9 mouse cellular contexts compared by ENCODE assay signal in the genomic region with DNA sequence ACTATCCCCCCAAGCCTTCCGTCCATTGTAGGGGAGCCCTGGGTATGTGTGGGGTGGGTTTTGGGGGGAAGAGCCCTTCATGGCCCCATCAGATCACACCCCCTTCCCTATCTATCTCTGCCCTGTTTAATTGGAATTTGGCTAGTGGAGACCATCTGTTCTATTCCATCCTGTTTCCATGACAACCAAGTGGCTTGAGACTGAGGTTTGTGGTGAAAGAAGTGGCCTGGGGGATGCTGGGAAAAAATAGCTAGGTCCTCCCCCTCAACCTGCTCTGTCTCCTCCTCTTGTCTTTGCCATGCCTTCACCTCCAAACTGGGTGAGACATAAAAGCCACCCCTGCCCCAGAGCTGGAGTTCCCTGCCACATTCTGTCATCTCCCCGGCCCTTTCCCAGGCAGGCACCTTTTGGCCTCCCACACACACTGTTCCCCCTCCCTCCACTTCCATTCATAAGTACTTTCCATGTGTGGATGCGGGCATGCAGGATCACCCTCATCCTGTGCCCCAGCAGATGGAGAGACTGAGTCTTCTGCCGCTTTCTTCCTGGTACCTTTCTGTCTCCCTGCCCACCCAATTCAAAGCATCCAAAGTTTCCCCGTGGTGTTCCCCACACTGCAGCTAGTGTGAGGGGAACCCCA. TPM values are rescaled to one million over a fixed set of nuclear protein-coding genes. Genes with fewer than 3 reads are reported as not detected.
DNase-seq lines count a peak whose midpoint lies in the region; ATAC-seq and TF ChIP-seq lines count a peak whose summit lies in the region.
"Had no signal": no experiment of that assay in that cellular context is flagged by ENCODE, and none has a peak within 500 bp of the region (broad histone marks: within the 10 kb centered on the region; RNA-seq: fewer than 3 reads in every experiment).

No protein-coding gene starts in this region.

- H3K4me3 ChIP-seq in left cerebral cortex, adult 2 months, result no peak overlapping the region
- H3K4me3 ChIP-seq in hindbrain, embryonic 14.5 days (replicated peaks; ENCODE audit: low read length), result no peak overlapping the region
- H3K4me3 ChIP-seq in neural tube, embryonic 14.5 days (ENCODE audit: low read depth, low read length), result no peak overlapping the region
- no peak overlapping the region for H3K4me3 ChIP-seq in kidney, adult 2 months (ENCODE audit: insufficient read depth, low read depth, low read length)
- H3K4me3 ChIP-seq: limb, embryonic 12.5 days had no signal

- no peaks in the 10 kb centered on the region for H3K9me3 ChIP-seq in hindbrain, embryonic 14.5 days (ENCODE audit: control insufficient read depth, low read length)
- no peaks in the 10 kb centered on the region for H3K9me3 ChIP-seq in neural tube, embryonic 14.5 days (ENCODE audit: control insufficient read depth, low read length)

- no peak for TF ChIP-seq POLR2A in kidney, adult 2 months (IDR thresholded peaks at IDR 0.05; ENCODE audit: low read depth, low read length)

- peak; percentile 45 to 82 for DNase-seq in left cerebral cortex, postnatal 25 days (ENCODE audit: low spot score in 2 of 2)
- no peak for DNase-seq in left cerebral cortex, adult 2 months (ENCODE audit: extremely low spot score in 1 of 2, low spot score in 2 of 2)
- DNase-seq in embryo, embryonic 10.5 days (ENCODE audit: low spot score), result peak; percentile 79
- DNase-seq in hindbrain, embryonic 14.5 days (ENCODE audit: low spot score), result peak; percentile 77
- DNase-seq in urinary bladder, postnatal 10 days (ENCODE audit: low spot score), result no peak
- DNase-seq in kidney, adult 2 months, result no peak
- DNase-seq in gastrocnemius, adult 8-10 months (ENCODE audit: low spot score in 2 of 2), result no peak

- peak; percentile 72 for ATAC-seq in hindbrain, embryonic 14.5 days (ENCODE audit: low FRiP score)
- ATAC-seq in neural tube, embryonic 14.5 days (ENCODE audit: low read depth), result peak; percentile 62

- no peak for TF ChIP-seq CTCF in left cerebral cortex, adult 2 months (IDR thresholded peaks at IDR 0.05)
- TF ChIP-seq CTCF in kidney, adult 2 months (conservative IDR thresholded peaks at IDR 0.05; ENCODE audit: insufficient read depth, insufficient read length, low read depth, low read length), result no peak

- WGBS in hindbrain, embryonic 14.5 days, result 31% methylated on average over 5 of the region's 5 CpGs
- 43% methylated on average over 5 of the region's 5 CpGs for WGBS in neural tube, embryonic 14.5 days
- 80% methylated on average over 5 of the region's 5 CpGs for WGBS in kidney, adult 2 months

- peak overlapping the region; percentile 34 for H3K4me2 ChIP-seq in hindbrain, embryonic 14.5 days (replicated peaks)
- 0 out of 2 replicates have a peak overlapping the region, but pooled peaks have one; percentile 14 for H3K4me2 ChIP-seq in neural tube, embryonic 14.5 days (ENCODE audit: low read depth, low read length)
- H3K4me2 ChIP-seq: limb, embryonic 12.5 days had no signal

- no peaks in the 10 kb centered on the region for H3K27me3 ChIP-seq in hindbrain, embryonic 14.5 days (ENCODE audit: control insufficient read depth, insufficient read depth, low read length)
- H3K27me3 ChIP-seq in neural tube, embryonic 14.5 days (ENCODE audit: control insufficient read depth, insufficient read depth, low read length), result no peaks in the 10 kb centered on the region
- no peaks in the 10 kb centered on the region for H3K27me3 ChIP-seq in kidney, adult 2 months (replicated peaks; ENCODE audit: control insufficient read depth, insufficient read depth, low read length)
- H3K27me3 ChIP-seq: limb, embryonic 12.5 days had no signal

- no peak overlapping the region for H3K27ac ChIP-seq in left cerebral cortex, adult 2 months
- H3K27ac ChIP-seq in hindbrain, embryonic 14.5 days, result peak overlapping the region; percentile 81
- H3K27ac ChIP-seq in neural tube, embryonic 14.5 days (ENCODE audit: low read depth, low read length), result peak overlapping the region; percentile 76
- H3K27ac ChIP-seq in kidney, adult 2 months (ENCODE audit: insufficient read depth, low read depth, low read length), result no peak overlapping the region
- H3K27ac ChIP-seq: limb, embryonic 12.5 days had no signal

- H3K36me3 ChIP-seq in hindbrain, embryonic 14.5 days (replicated peaks; ENCODE audit: control insufficient read depth, insufficient read depth), result no peaks in the 10 kb centered on the region
- no peaks in the 10 kb centered on the region for H3K36me3 ChIP-seq in neural tube, embryonic 14.5 days (ENCODE audit: control insufficient read depth, insufficient read depth, low read length)
- no peaks in the 10 kb centered on the region for H3K36me3 ChIP-seq in kidney, adult 2 months (ENCODE audit: control insufficient read depth, insufficient read depth, low read length)
- H3K36me3 ChIP-seq: limb, embryonic 12.5 days had no signal

- intact Hi-C loops in left cerebral cortex, postnatal 25 days (cut with DNase I), result no loop called here
- intact Hi-C loops in left cerebral cortex, adult 2 months (cut with DNase I), result no loop called here

- peaks cover 71% of the 10 kb centered on the region for H3K4me1 ChIP-seq in hindbrain, embryonic 14.5 days (replicated peaks; ENCODE audit: control insufficient read depth, insufficient read depth, low read length)
- H3K4me1 ChIP-seq in neural tube, embryonic 14.5 days (ENCODE audit: control insufficient read depth, insufficient read depth, low read length), result peaks cover 35% of the 10 kb centered on the region
- H3K4me1 ChIP-seq in kidney, adult 2 months (ENCODE audit: control insufficient read depth, insufficient read depth, low read length), result peaks cover 22% of the 10 kb centered on the region

- 0 out of 2 replicates have a peak overlapping the region, but pooled peaks have one; percentile 8 for H3K9ac ChIP-seq in hindbrain, embryonic 14.5 days
- no peak overlapping the region for H3K9ac ChIP-seq in neural tube, embryonic 14.5 days (replicated peaks; ENCODE audit: low read depth, low read length)
- H3K9ac ChIP-seq: limb, embryonic 12.5 days had no signal

RNA-seq across cellular contexts. Expression of a gene that starts 17.5 kb away (rescaled TPM):
- total RNA-seq in left cerebral cortex, postnatal 25 days (2021), result 100 to 1,000 TPM in 1 of 2 experiments, 10 to 100 TPM in 1; 91.2 to 115 TPM
- total RNA-seq in left cerebral cortex, adult 2 months (2021), result 100 to 1,000 TPM; 112 to 114 TPM
- 18.0 and 18.9 TPM in 2 replicates for polyA plus RNA-seq in hindbrain, embryonic 14.5 days (2014; fragmentation: Nextera tagmentation; extraction: Ambion mirVana)
- polyA plus RNA-seq in neural tube, embryonic 14.5 days (2014; fragmentation: Nextera tagmentation; extraction: Ambion mirVana), result 14.9 and 21.1 TPM in 2 replicates
- 26.5 and 27.6 TPM in 2 replicates for polyA plus RNA-seq in kidney, adult 2 months (2012; rRNA removed)
- 1 to 10 TPM; 1.0 to 2.1 (median 1.5) TPM for total RNA-seq in gastrocnemius, adult 8-10 months (2022)

Comparison
In these comparisons a context has a peak if more than half of its experiments do, and no peak if none do; other contexts are left out.
1. DNase-seq: peak in left cerebral cortex, postnatal 25 days (2 of 2), embryo, embryonic 10.5 days (single experiment) and hindbrain, embryonic 14.5 days (single experiment); none in left cerebral cortex, adult 2 months (0 of 2), urinary bladder, postnatal 10 days (single experiment), kidney, adult 2 months (single experiment) and gastrocnemius, adult 8-10 months (0 of 2).
2. H3K27ac ChIP-seq: peak in hindbrain, embryonic 14.5 days (single experiment) and neural tube, embryonic 14.5 days (single experiment); none in left cerebral cortex, adult 2 months (single experiment) and kidney, adult 2 months (single experiment).
3. RNA of a gene that starts 17.5 kb away (total RNA-seq): 91.2 to 115 TPM in left cerebral cortex, postnatal 25 days and 112 to 114 TPM in left cerebral cortex, adult 2 months; 1.0 to 2.1 TPM in gastrocnemius, adult 8-10 months; every median in the first group is over 10 times any median in the second.